Mouse (Mus musculus) lung, embryonic 15.5 days (tissue): Measurements from ENCODE around the gene Crb2. TPM values are rescaled to one million over a fixed set of nuclear protein-coding genes. Genes with fewer than 3 reads are reported as not detected.

Experiments
- ATAC-seq: fragments of 200-750 bp; cut with Nextera tagmentation; 2 replicates; pipeline ENCODE4 v1.8.0; 2017; ENCODE audit warnings: moderate number of reproducible peaks, borderline replicate concordance; ENCODE audit not compliant: low FRiP score, low TSS enrichment; ENCODE audit errors: extremely low read depth
- H3K27ac ChIP-seq: fragments of 300-500 bp; sonication (generic); 2 replicates; pipeline ENCODE4 v1.5.1; 2015; ENCODE audit warnings: moderate library complexity, mild to moderate bottlenecking, inconsistent platforms
- H3K27me3 ChIP-seq: fragments of 300-500 bp; sonication (generic); 2 replicates; pipeline ENCODE4 v1.6.1; 2015; ENCODE audit warnings: inconsistent platforms
- H3K36me3 ChIP-seq: fragments of 300-500 bp; sonication (generic); 2 replicates; pipeline ENCODE4 v1.6.1; 2015; ENCODE audit warnings: inconsistent platforms
- H3K4me1 ChIP-seq: fragments of 300-500 bp; sonication (generic); 2 replicates; pipeline ENCODE4 v1.6.1; 2015; ENCODE audit warnings: inconsistent platforms
- H3K4me2 ChIP-seq: fragments of 300-500 bp; sonication (generic); 2 replicates; pipeline ENCODE4 v1.6.1; 2015; ENCODE audit warnings: inconsistent platforms, mild to moderate bottlenecking, moderate library complexity
- H3K4me3 ChIP-seq: fragments of 300-500 bp; sonication (generic); 2 replicates; pipeline ENCODE4 v1.5.1; 2015; ENCODE audit warnings: mild to moderate bottlenecking, inconsistent platforms
- H3K9ac ChIP-seq: fragments of 300-500 bp; sonication (generic); 2 replicates; pipeline ENCODE4 v1.6.1; 2015; ENCODE audit warnings: inconsistent platforms
- H3K9me3 ChIP-seq: fragments of 300-500 bp; sonication (generic); 2 replicates; pipeline ENCODE4 v1.6.1; 2016; ENCODE audit warnings: inconsistent platforms
- WGBS: fragments of 180-500 bp; shearing (Covaris S2); methylation state at CpG from one replicate; pipeline ENCODE4 v1.1.7; 2015; 5-methylcytosine and 5-hydroxymethylcytosine counted together
- polyA plus RNA-seq: library from polyadenylated mRNA; unstranded; fragments of >200 nt; fragmentation: Nextera tagmentation; extraction: Ambion mirVana; gene quantifications from 2 replicates; pipeline ENCODE4 v1.2.1, GENCODE M21; 2015

Gene Crb2
- 0.96 and 1.3 TPM in 2 replicates for polyA plus RNA-seq

- Histone ChIP-seq H3K27me3 (peaks cover 11% of the 10 kb centered on the region), H3K36me3 (no peaks in the 10 kb centered on the region), H3K27ac (no peak within 1 kb of the TSS), H3K4me1 (peaks cover 40% of the 10 kb centered on the region), H3K4me2 (peak within 1 kb of the TSS; percentile 55), H3K9ac (no peak within 1 kb of the TSS), H3K9me3 (no peaks in the 10 kb centered on the region), H3K4me3 (peak within 1 kb of the TSS; percentile 25)
- WGBS, result 3% methylated on average over 18 of the region's 18 CpGs
- ATAC-seq, result 0 out of 2 replicates have a peak, but pooled peaks have one; percentile 9
Measured at GRCm38 (mm10) chr2:37776016-37776415, at the start of gene Crb2. Gene Crb2 (plus strand): TSS chr2:37776249.

- H3K27me3 ChIP-seq, result no peaks in the 10 kb centered on the region
- H3K4me3 ChIP-seq, result no peak overlapping the region
- no peaks in the 10 kb centered on the region for H3K9me3 ChIP-seq
- no peak overlapping the region for H3K9ac ChIP-seq
- H3K27ac ChIP-seq, result no peak overlapping the region
- peaks cover 10% of the 10 kb centered on the region for H3K4me1 ChIP-seq
- H3K36me3 ChIP-seq, result no peaks in the 10 kb centered on the region
- 78% methylated on average over 5 of the region's 5 CpGs for WGBS
- no peak for ATAC-seq
- H3K4me2 ChIP-seq, result no peak overlapping the region
Measured at GRCm38 (mm10) chr2:37731241-37731801, 44.7 kb upstream of the Crb2 start.

- Histone ChIP-seq H3K9me3 (no peaks in the 10 kb centered on the region), H3K4me2 (peak overlapping the region; percentile 47), H3K27me3 (no peaks in the 10 kb centered on the region), H3K9ac (no peak overlapping the region; the same call in 1 of the 2 replicates), H3K27ac (no peak overlapping the region), H3K36me3 (no peaks in the 10 kb centered on the region), H3K4me3 (peak overlapping the region; percentile 14; the same call in 1 of the 2 replicates), H3K4me1 (peaks cover 10% of the 10 kb centered on the region)
- 12% methylated on average over 17 of the region's 17 CpGs for WGBS
- ATAC-seq, result peak; percentile 67; the same call in 1 of the 2 replicates
Measured at GRCm38 (mm10) chr2:37734979-37735806, 40.9 kb upstream of the Crb2 start.

GRCm38 (mm10) chr2:37735807-37736188 lies 40.3 kb upstream of the Crb2 start:
- no peak for ATAC-seq
- Histone ChIP-seq H3K4me1 (peaks cover 10% of the 10 kb centered on the region), H3K36me3 (no peaks in the 10 kb centered on the region), H3K4me3 (peak overlapping the region; percentile 14; the same call in 1 of the 2 replicates), H3K4me2 (peak overlapping the region; percentile 47), H3K9me3 (no peaks in the 10 kb centered on the region), H3K27me3 (no peaks in the 10 kb centered on the region), H3K9ac (no peak overlapping the region), H3K27ac (no peak overlapping the region)
- 31% methylated on average over 1 of the region's 1 CpGs for WGBS

GRCm38 (mm10) chr2:37741806-37742554 lies 34.1 kb upstream of the Crb2 start:
- Histone ChIP-seq H3K4me2 (no peak overlapping the region), H3K9ac (no peak overlapping the region), H3K27me3 (no peaks in the 10 kb centered on the region), H3K9me3 (no peaks in the 10 kb centered on the region), H3K4me1 (0 out of 2 replicates have a peak, but pooled peaks cover 5% of the 10 kb centered on the region), H3K27ac (no peak overlapping the region), H3K4me3 (no peak overlapping the region), H3K36me3 (no peaks in the 10 kb centered on the region)
- ATAC-seq, result no peak
- 50% methylated on average over 20 of the region's 20 CpGs for WGBS

- peaks cover 24% of the 10 kb centered on the region for H3K4me1 ChIP-seq
- ATAC-seq, result no peak
- H3K4me3 ChIP-seq, result no peak overlapping the region
- no peak overlapping the region for H3K4me2 ChIP-seq
- H3K27me3 ChIP-seq, result no peaks in the 10 kb centered on the region
- H3K9me3 ChIP-seq, result no peaks in the 10 kb centered on the region
- no peak overlapping the region for H3K27ac ChIP-seq
- WGBS, result 82% methylated on average over 10 of the region's 10 CpGs
- no peaks in the 10 kb centered on the region for H3K36me3 ChIP-seq
- H3K9ac ChIP-seq, result no peak overlapping the region
Measured at GRCm38 (mm10) chr2:37744773-37745395, 31.2 kb upstream of the Crb2 start.

- H3K4me1 ChIP-seq, result peaks cover 32% of the 10 kb centered on the region
- H3K9me3 ChIP-seq, result no peaks in the 10 kb centered on the region
- no peak for ATAC-seq
- H3K27ac ChIP-seq, result no peak overlapping the region
- H3K4me2 ChIP-seq, result no peak overlapping the region
- 83% methylated on average over 5 of the region's 5 CpGs for WGBS
- H3K4me3 ChIP-seq, result no peak overlapping the region
- H3K27me3 ChIP-seq, result no peaks in the 10 kb centered on the region
- H3K9ac ChIP-seq, result no peak overlapping the region
- no peaks in the 10 kb centered on the region for H3K36me3 ChIP-seq
Measured at GRCm38 (mm10) chr2:37746293-37747049, 29.6 kb upstream of the Crb2 start.

GRCm38 (mm10) chr2:37747909-37748308 lies 28.1 kb upstream of the Crb2 start:
- ATAC-seq, result no peak
- Histone ChIP-seq H3K9ac (no peak overlapping the region), H3K4me3 (no peak overlapping the region), H3K4me2 (no peak overlapping the region), H3K27ac (no peak overlapping the region), H3K9me3 (no peaks in the 10 kb centered on the region), H3K36me3 (no peaks in the 10 kb centered on the region), H3K27me3 (no peaks in the 10 kb centered on the region), H3K4me1 (peaks cover 32% of the 10 kb centered on the region)
- 19% methylated on average over 2 of the region's 2 CpGs for WGBS

GRCm38 (mm10) chr2:37748442-37749066 lies 27.5 kb upstream of the Crb2 start:
- no peaks in the 10 kb centered on the region for H3K36me3 ChIP-seq
- H3K4me1 ChIP-seq, result peaks cover 32% of the 10 kb centered on the region
- H3K4me3 ChIP-seq, result no peak overlapping the region
- peak; percentile 73 for ATAC-seq
- H3K9ac ChIP-seq, result no peak overlapping the region
- H3K9me3 ChIP-seq, result no peaks in the 10 kb centered on the region
- H3K27ac ChIP-seq, result no peak overlapping the region
- no peak overlapping the region for H3K4me2 ChIP-seq
- 39% methylated on average over 10 of the region's 10 CpGs for WGBS
- no peaks in the 10 kb centered on the region for H3K27me3 ChIP-seq

GRCm38 (mm10) chr2:37749323-37749722 lies 26.7 kb upstream of the Crb2 start:
- Histone ChIP-seq H3K36me3 (no peaks in the 10 kb centered on the region), H3K9ac (no peak overlapping the region), H3K4me2 (no peak overlapping the region), H3K27ac (no peak overlapping the region), H3K4me3 (no peak overlapping the region), H3K4me1 (peaks cover 32% of the 10 kb centered on the region), H3K27me3 (no peaks in the 10 kb centered on the region), H3K9me3 (no peaks in the 10 kb centered on the region)
- 50% methylated on average over 6 of the region's 6 CpGs for WGBS
- no peak for ATAC-seq

- H3K4me1 ChIP-seq, result peaks cover 32% of the 10 kb centered on the region
- WGBS, result 61% methylated on average over 1 of the region's 1 CpGs
- ATAC-seq, result no peak
- H3K27ac ChIP-seq, result no peak overlapping the region
- no peak overlapping the region for H3K4me3 ChIP-seq
- no peaks in the 10 kb centered on the region for H3K27me3 ChIP-seq
- H3K9ac ChIP-seq, result no peak overlapping the region
- no peaks in the 10 kb centered on the region for H3K36me3 ChIP-seq
- no peak overlapping the region for H3K4me2 ChIP-seq
- H3K9me3 ChIP-seq, result no peaks in the 10 kb centered on the region
Measured at GRCm38 (mm10) chr2:37751114-37751513, 24.9 kb upstream of the Crb2 start.
